Mouse (Mus musculus) cortical plate, adult 2 months (tissue): ENCODE results near the gene Gmppa.

Experiments
- CTCF ChIP-seq: fragments of 200-500 bp; IDR thresholded peaks from 2 replicates; pipeline ENCODE4 v1.5.1; 2011; ENCODE audit warnings: mild to moderate bottlenecking, control low read depth, low read length; ENCODE audit not compliant: insufficient read depth; ENCODE audit errors: extremely low read depth
- POLR2A ChIP-seq: fragments of 200-500 bp; IDR thresholded peaks from 2 replicates; pipeline ENCODE4 v1.6.1; 2011; ENCODE audit warnings: mild to moderate bottlenecking, low read length, control low read depth; ENCODE audit not compliant: insufficient read depth; ENCODE audit errors: extremely low read depth

DNA sequence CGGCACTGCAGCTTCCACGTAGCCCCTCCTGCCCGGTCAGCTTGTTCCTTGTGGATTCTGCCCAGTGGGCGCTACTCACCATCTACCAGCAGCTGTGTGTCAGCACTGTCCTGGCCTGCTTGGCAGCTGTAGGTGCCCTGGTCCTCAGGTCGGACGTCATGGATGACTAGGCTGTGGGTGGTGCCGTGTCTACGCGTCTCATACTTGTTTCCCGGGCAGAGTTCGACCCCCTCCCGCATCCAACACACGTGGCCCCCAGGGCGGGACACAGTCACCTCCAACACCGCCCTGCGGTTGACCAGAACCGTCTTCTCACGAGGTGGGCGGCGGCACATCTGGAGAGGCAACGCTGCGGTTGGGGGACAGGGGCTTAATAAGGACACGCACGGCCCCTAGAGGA is 50.8 kb downstream of the Gmppa start:
- TF ChIP-seq CTCF: no peak
- no peak for TF ChIP-seq POLR2A
